Mouse (Mus musculus): ENCODE results near the gene Cradd. TPM values are rescaled to one million over a fixed set of nuclear protein-coding genes. Genes with fewer than 3 reads are reported as not detected.

Gene Cradd
- polyA plus RNA-seq, 1 experiment from 2014 or later: 13.0 TPM

DNA sequence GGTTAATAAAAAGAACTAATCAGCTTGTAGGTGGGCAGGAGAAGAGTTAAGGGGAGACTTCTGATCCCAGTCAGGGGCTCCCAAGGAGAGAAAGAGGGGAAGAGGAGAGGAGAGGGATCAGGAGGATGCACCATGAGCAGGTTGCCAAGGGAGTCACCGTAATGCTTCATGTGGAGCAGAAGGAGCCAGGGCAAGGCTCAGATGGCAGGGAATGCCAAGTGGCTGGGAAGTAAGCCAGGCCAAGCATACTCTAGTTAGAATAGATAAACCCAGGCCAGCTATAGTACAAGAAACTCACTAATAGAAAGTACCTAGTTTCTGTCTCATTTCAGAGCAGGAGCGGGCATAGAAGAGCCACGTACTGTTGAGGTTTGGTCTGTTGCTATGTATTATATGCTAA is 43.6 kb downstream of the Cradd start:
- Histone ChIP-seq H3K4me1 (ENCODE audit: control insufficient read depth, insufficient read depth, low read length) (no peaks in the 10 kb centered on the region), H3K4me2 (replicated peaks; ENCODE audit: low read depth, low read length) (no peak overlapping the region), H3K9me3 (ENCODE audit: control insufficient read depth, low read depth, low read length) (no peaks in the 10 kb centered on the region), H3K4me3 (ENCODE audit: low read depth, low read length) (no peak overlapping the region), H3K9ac (replicated peaks; ENCODE audit: low read depth, low read length) (no peak overlapping the region), H3K27ac (ENCODE audit: low read length) (no peak overlapping the region), H3K36me3 (ENCODE audit: control insufficient read depth, insufficient read depth, low read length) (no peaks in the 10 kb centered on the region), H3K27me3 (ENCODE audit: control insufficient read depth, insufficient read depth, low read length) (no peaks in the 10 kb centered on the region)
- WGBS: 93% methylated on average over 3 of the region's 3 CpGs
- ATAC-seq (ENCODE audit: insufficient number of reproducible peaks, insufficient read depth, low FRiP score, low read depth): no peak

GRCm38 (mm10) chr10:95279459-95279858 is 44.5 kb downstream of the Cradd start:
- no peak for ATAC-seq (ENCODE audit: insufficient number of reproducible peaks, insufficient read depth, low FRiP score, low read depth)
- Histone ChIP-seq H3K4me3 (ENCODE audit: low read depth, low read length) (no peak overlapping the region), H3K36me3 (ENCODE audit: control insufficient read depth, insufficient read depth, low read length) (no peaks in the 10 kb centered on the region), H3K4me2 (replicated peaks; ENCODE audit: low read depth, low read length) (no peak overlapping the region), H3K4me1 (ENCODE audit: control insufficient read depth, insufficient read depth, low read length) (no peaks in the 10 kb centered on the region), H3K9ac (replicated peaks; ENCODE audit: low read depth, low read length) (no peak overlapping the region), H3K27me3 (ENCODE audit: control insufficient read depth, insufficient read depth, low read length) (no peaks in the 10 kb centered on the region), H3K27ac (ENCODE audit: low read length) (no peak overlapping the region), H3K9me3 (ENCODE audit: control insufficient read depth, low read depth, low read length) (no peaks in the 10 kb centered on the region)
- 84% methylated on average over 1 of the region's 1 CpGs for WGBS

GRCm38 (mm10) chr10:95278085-95278484 is 45.8 kb downstream of the Cradd start:
- H3K4me3 ChIP-seq (ENCODE audit: low read depth, low read length): no peak overlapping the region
- no peak for ATAC-seq (ENCODE audit: insufficient number of reproducible peaks, insufficient read depth, low FRiP score, low read depth)
- no peak overlapping the region for H3K9ac ChIP-seq (replicated peaks; ENCODE audit: low read depth, low read length)
- H3K27me3 ChIP-seq (ENCODE audit: control insufficient read depth, insufficient read depth, low read length): no peaks in the 10 kb centered on the region
- 84% methylated on average over 11 of the region's 11 CpGs for WGBS
- H3K36me3 ChIP-seq (ENCODE audit: control insufficient read depth, insufficient read depth, low read length): no peaks in the 10 kb centered on the region
- H3K27ac ChIP-seq (ENCODE audit: low read length): no peak overlapping the region
- no peak overlapping the region for H3K4me2 ChIP-seq (replicated peaks; ENCODE audit: low read depth, low read length)
- no peaks in the 10 kb centered on the region for H3K9me3 ChIP-seq (ENCODE audit: control insufficient read depth, low read depth, low read length)
- no peaks in the 10 kb centered on the region for H3K4me1 ChIP-seq (ENCODE audit: control insufficient read depth, insufficient read depth, low read length)

- Histone ChIP-seq H3K4me1 (ENCODE audit: control insufficient read depth, insufficient read depth, low read length) (no peaks in the 10 kb centered on the region), H3K9me3 (ENCODE audit: control insufficient read depth, low read depth, low read length) (no peaks in the 10 kb centered on the region), H3K4me2 (replicated peaks; ENCODE audit: low read depth, low read length) (no peak overlapping the region), H3K36me3 (ENCODE audit: control insufficient read depth, insufficient read depth, low read length) (no peaks in the 10 kb centered on the region), H3K27ac (ENCODE audit: low read length) (no peak overlapping the region), H3K4me3 (ENCODE audit: low read depth, low read length) (no peak overlapping the region), H3K27me3 (ENCODE audit: control insufficient read depth, insufficient read depth, low read length) (no peaks in the 10 kb centered on the region), H3K9ac (replicated peaks; ENCODE audit: low read depth, low read length) (no peak overlapping the region)
- 77% methylated on average over 9 of the region's 9 CpGs for WGBS
- no peak for ATAC-seq (ENCODE audit: insufficient number of reproducible peaks, insufficient read depth, low FRiP score, low read depth)
Measured at GRCm38 (mm10) chr10:95275488-95275887, 48.4 kb downstream of the Cradd start.

- no peak for ATAC-seq (ENCODE audit: insufficient number of reproducible peaks, insufficient read depth, low FRiP score, low read depth)
- 80% methylated on average over 13 of the region's 13 CpGs for WGBS
- H3K9ac ChIP-seq (replicated peaks; ENCODE audit: low read depth, low read length): no peak overlapping the region
- no peak overlapping the region for H3K4me3 ChIP-seq (ENCODE audit: low read depth, low read length)
- H3K9me3 ChIP-seq (ENCODE audit: control insufficient read depth, low read depth, low read length): no peaks in the 10 kb centered on the region
- H3K4me1 ChIP-seq (ENCODE audit: control insufficient read depth, insufficient read depth, low read length): no peaks in the 10 kb centered on the region
- H3K27ac ChIP-seq (ENCODE audit: low read length): no peak overlapping the region
- H3K4me2 ChIP-seq (replicated peaks; ENCODE audit: low read depth, low read length): no peak overlapping the region
- H3K36me3 ChIP-seq (ENCODE audit: control insufficient read depth, insufficient read depth, low read length): no peaks in the 10 kb centered on the region
- no peaks in the 10 kb centered on the region for H3K27me3 ChIP-seq (ENCODE audit: control insufficient read depth, insufficient read depth, low read length)
Measured at GRCm38 (mm10) chr10:95273226-95273625, 50.7 kb downstream of the Cradd start.

DNA sequence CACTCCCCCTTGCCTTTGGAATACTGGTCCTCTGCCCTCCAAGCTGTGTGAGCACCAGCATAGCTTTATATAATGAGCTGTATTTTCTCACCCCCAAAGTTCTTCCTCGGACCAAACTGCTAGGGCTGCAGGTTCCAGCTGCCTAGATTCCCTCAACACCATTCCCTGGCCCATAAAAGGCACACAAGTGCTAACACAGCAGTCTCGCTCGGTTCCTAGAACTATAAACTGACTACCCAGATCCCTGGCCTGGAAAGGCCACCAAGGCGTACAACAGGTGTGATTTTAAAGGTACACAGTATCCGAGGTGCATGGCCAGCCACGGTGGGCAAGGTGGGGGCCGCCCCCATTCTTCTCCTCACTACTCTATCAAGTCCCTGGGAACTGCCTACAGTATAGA is 54.8 kb downstream of the Cradd start:
- no peak for ATAC-seq (ENCODE audit: insufficient number of reproducible peaks, insufficient read depth, low FRiP score, low read depth)
- H3K36me3 ChIP-seq (ENCODE audit: control insufficient read depth, insufficient read depth, low read length): no peaks in the 10 kb centered on the region
- H3K4me1 ChIP-seq (ENCODE audit: control insufficient read depth, insufficient read depth, low read length): peaks cover 17% of the 10 kb centered on the region; the same call in 1 of the 2 replicates
- WGBS: 89% methylated on average over 7 of the region's 7 CpGs
- H3K27ac ChIP-seq (ENCODE audit: low read length): no peak overlapping the region
- H3K27me3 ChIP-seq (ENCODE audit: control insufficient read depth, insufficient read depth, low read length): no peaks in the 10 kb centered on the region
- H3K4me2 ChIP-seq (replicated peaks; ENCODE audit: low read depth, low read length): no peak overlapping the region
- no peak overlapping the region for H3K4me3 ChIP-seq (ENCODE audit: low read depth, low read length)
- no peaks in the 10 kb centered on the region for H3K9me3 ChIP-seq (ENCODE audit: control insufficient read depth, low read depth, low read length)
- H3K9ac ChIP-seq (replicated peaks; ENCODE audit: low read depth, low read length): no peak overlapping the region

DNA sequence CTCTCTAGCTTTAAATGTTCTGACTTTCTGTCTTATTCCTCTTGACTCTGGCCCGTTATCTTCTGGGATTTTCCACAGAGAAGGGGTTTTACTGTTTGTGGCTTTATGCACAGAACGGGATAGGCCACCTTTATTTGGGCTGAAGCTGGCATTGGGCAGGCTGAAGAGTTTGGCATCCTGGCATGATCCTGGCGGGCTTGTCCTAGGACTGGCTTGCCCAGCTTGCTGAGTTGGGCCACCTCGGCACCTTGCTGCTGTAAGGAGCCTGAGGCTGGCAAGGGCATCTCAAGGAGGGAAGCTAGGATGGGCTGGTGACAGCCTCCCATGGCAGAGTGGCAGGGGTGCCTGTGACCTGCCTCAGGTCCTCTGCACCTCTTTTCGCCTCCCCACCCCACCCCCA is 55.6 kb downstream of the Cradd start:
- Histone ChIP-seq H3K9ac (replicated peaks; ENCODE audit: low read depth, low read length) (no peak overlapping the region), H3K27ac (ENCODE audit: low read length) (no peak overlapping the region), H3K36me3 (ENCODE audit: control insufficient read depth, insufficient read depth, low read length) (no peaks in the 10 kb centered on the region), H3K9me3 (ENCODE audit: control insufficient read depth, low read depth, low read length) (no peaks in the 10 kb centered on the region), H3K27me3 (ENCODE audit: control insufficient read depth, insufficient read depth, low read length) (no peaks in the 10 kb centered on the region), H3K4me1 (ENCODE audit: control insufficient read depth, insufficient read depth, low read length) (peaks cover 18% of the 10 kb centered on the region; the same call in 1 of the 2 replicates), H3K4me2 (replicated peaks; ENCODE audit: low read depth, low read length) (no peak overlapping the region), H3K4me3 (ENCODE audit: low read depth, low read length) (no peak overlapping the region)
- no peak for ATAC-seq (ENCODE audit: insufficient number of reproducible peaks, insufficient read depth, low FRiP score, low read depth)
- WGBS: 89% methylated on average over 5 of the region's 5 CpGs

- ATAC-seq (ENCODE audit: insufficient number of reproducible peaks, insufficient read depth, low FRiP score, low read depth): no peak
- no peaks in the 10 kb centered on the region for H3K36me3 ChIP-seq (ENCODE audit: control insufficient read depth, insufficient read depth, low read length)
- H3K4me1 ChIP-seq (ENCODE audit: control insufficient read depth, insufficient read depth, low read length): peaks cover 18% of the 10 kb centered on the region; the same call in 1 of the 2 replicates
- H3K4me2 ChIP-seq (replicated peaks; ENCODE audit: low read depth, low read length): no peak overlapping the region
- no peak overlapping the region for H3K27ac ChIP-seq (ENCODE audit: low read length)
- H3K9me3 ChIP-seq (ENCODE audit: control insufficient read depth, low read depth, low read length): no peaks in the 10 kb centered on the region
- no peak overlapping the region for H3K4me3 ChIP-seq (ENCODE audit: low read depth, low read length)
- H3K27me3 ChIP-seq (ENCODE audit: control insufficient read depth, insufficient read depth, low read length): no peaks in the 10 kb centered on the region
- H3K9ac ChIP-seq (replicated peaks; ENCODE audit: low read depth, low read length): no peak overlapping the region
- 24% methylated on average over 5 of the region's 5 CpGs for WGBS
Measured at GRCm38 (mm10) chr10:95266983-95267382, 57.0 kb downstream of the Cradd start.

DNA sequence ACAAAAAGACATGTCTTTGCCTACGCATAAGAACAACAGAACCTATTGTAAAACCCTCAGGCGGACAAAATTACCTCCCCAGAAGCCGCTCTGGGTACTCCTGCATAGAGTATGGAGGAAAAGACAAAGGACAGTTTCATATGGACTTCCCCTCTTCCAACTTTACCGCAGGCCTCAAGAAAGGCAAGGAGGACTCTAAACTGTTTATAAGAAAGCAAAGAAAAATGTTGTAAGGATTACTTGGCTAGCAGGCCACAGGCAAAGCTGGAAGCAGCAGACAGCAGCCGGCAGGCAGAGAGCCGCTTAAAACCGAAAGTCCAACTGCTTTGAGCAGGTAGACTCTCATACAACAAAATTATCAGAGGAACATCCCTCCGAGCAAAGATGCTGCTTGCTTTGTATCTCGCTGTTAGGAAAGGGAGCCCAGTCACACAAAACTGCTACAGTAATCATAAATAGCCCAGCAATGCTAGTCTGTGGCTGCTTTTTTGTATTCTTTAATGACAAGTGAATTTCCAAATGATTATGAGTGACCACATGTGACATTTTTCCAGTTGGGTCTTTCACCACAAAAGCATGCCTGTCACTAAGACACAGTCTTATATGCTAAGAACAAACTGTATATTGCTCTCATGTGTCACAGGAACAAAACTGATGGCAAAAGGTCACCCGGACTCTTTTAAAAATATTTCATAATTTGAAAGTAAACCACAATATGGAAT is 57.7 kb downstream of the Cradd start:
- peak overlapping the region; percentile 28 for H3K4me2 ChIP-seq (replicated peaks; ENCODE audit: low read depth, low read length)
- H3K4me3 ChIP-seq (ENCODE audit: low read depth, low read length): no peak overlapping the region
- no peak overlapping the region for H3K9ac ChIP-seq (replicated peaks; ENCODE audit: low read depth, low read length)
- no peaks in the 10 kb centered on the region for H3K27me3 ChIP-seq (ENCODE audit: control insufficient read depth, insufficient read depth, low read length)
- no peaks in the 10 kb centered on the region for H3K36me3 ChIP-seq (ENCODE audit: control insufficient read depth, insufficient read depth, low read length)
- H3K9me3 ChIP-seq (ENCODE audit: control insufficient read depth, low read depth, low read length): no peaks in the 10 kb centered on the region
- peak overlapping the region; percentile 45 for H3K27ac ChIP-seq (ENCODE audit: low read length)
- 46% methylated on average over 10 of the region's 10 CpGs for WGBS
- ATAC-seq (ENCODE audit: insufficient number of reproducible peaks, insufficient read depth, low FRiP score, low read depth): no peak
- H3K4me1 ChIP-seq (ENCODE audit: control insufficient read depth, insufficient read depth, low read length): peaks cover 18% of the 10 kb centered on the region; the same call in 1 of the 2 replicates
